Mouse (Mus musculus) midbrain, embryonic 15.5 days (tissue): ENCODE results near the gene Slc25a16. TPM values are rescaled to one million over a fixed set of nuclear protein-coding genes. Genes with fewer than 3 reads are reported as not detected.

Experiments
- ATAC-seq: fragments of 200-750 bp; cut with Nextera tagmentation; replicated peaks from 2 replicates; pipeline ENCODE4 v1.8.0; 2017; ENCODE audit warnings: moderate TSS enrichment
- H3K27ac ChIP-seq: fragments of 300-500 bp; sonication (generic); 2 replicates; pipeline ENCODE4 v1.5.1; 2015; ENCODE audit warnings: mild to moderate bottlenecking, inconsistent platforms
- H3K27me3 ChIP-seq: fragments of 300-500 bp; sonication (generic); replicated peaks from 2 replicates; pipeline ENCODE4 v1.6.1; 2015; ENCODE audit warnings: inconsistent platforms
- H3K36me3 ChIP-seq: fragments of 300-500 bp; sonication (generic); replicated peaks from 2 replicates; pipeline ENCODE4 v1.6.1; 2015; ENCODE audit warnings: inconsistent platforms
- H3K4me1 ChIP-seq: fragments of 300-500 bp; sonication (generic); 2 replicates; pipeline ENCODE4 v1.6.1; 2015; ENCODE audit warnings: inconsistent platforms
- H3K4me2 ChIP-seq: fragments of 300-500 bp; sonication (generic); 2 replicates; pipeline ENCODE4 v1.6.1; 2015; ENCODE audit warnings: inconsistent platforms, mild to moderate bottlenecking, moderate library complexity
- H3K4me3 ChIP-seq: fragments of 300-500 bp; sonication (generic); 2 replicates; pipeline ENCODE4 v1.5.1; 2015; ENCODE audit warnings: mild to moderate bottlenecking, inconsistent platforms
- H3K9ac ChIP-seq: fragments of 300-500 bp; sonication (generic); 2 replicates; pipeline ENCODE4 v1.6.1; 2015; ENCODE audit warnings: mild to moderate bottlenecking, inconsistent platforms
- H3K9me3 ChIP-seq: fragments of 300-500 bp; sonication (generic); 2 replicates; pipeline ENCODE4 v1.6.1; 2016; ENCODE audit warnings: inconsistent platforms
- WGBS: fragments of 180-500 bp; shearing (Covaris S2); methylation state at CpG from one replicate; pipeline ENCODE4 v1.1.7; 2015; ENCODE audit warnings: mixed read lengths; 5-methylcytosine and 5-hydroxymethylcytosine counted together
- polyA plus RNA-seq: library from polyadenylated mRNA; unstranded; fragments of >200 nt; fragmentation: Nextera tagmentation; extraction: Ambion mirVana; gene quantifications from 2 replicates; pipeline ENCODE4 v1.2.1, GENCODE M21; 2015

The Slc25a16 gene
- polyA plus RNA-seq, 1 experiment from 2014 or later = 13.9 TPM

GRCm38 (mm10) chr10:62979667-62980038, 59.2 kb downstream of the Slc25a16 start:
- peak overlapping the region; percentile 67 for H3K4me2 ChIP-seq
- WGBS = 7% methylated on average over 10 of the region's 10 CpGs
- H3K9ac ChIP-seq = peak overlapping the region; percentile 98
- H3K36me3 ChIP-seq = peaks cover 13% of the 10 kb centered on the region
- H3K27me3 ChIP-seq = no peaks in the 10 kb centered on the region
- H3K9me3 ChIP-seq = no peaks in the 10 kb centered on the region
- peak overlapping the region; percentile 96 for H3K4me3 ChIP-seq
- H3K27ac ChIP-seq = peak overlapping the region; percentile 92
- ATAC-seq = peak; percentile 46
- H3K4me1 ChIP-seq = peaks cover 11% of the 10 kb centered on the region

- H3K9ac ChIP-seq = peak within 1 kb of the TSS; percentile 98
- peak; percentile 94 for ATAC-seq
These were observed 59.9 kb downstream of the Slc25a16 start, which contains the start of gene Rufy2 for GRCm38 (mm10) chr10:62980039-62980954. Gene Rufy2, plus strand, starts transcription at chr10:62980223.

GRCm38 (mm10) chr10:62984072-62984471, 63.6 kb downstream of the Slc25a16 start:
- H3K27me3 ChIP-seq = no peaks in the 10 kb centered on the region
- WGBS = 97% methylated on average over 11 of the region's 11 CpGs
- no peak overlapping the region for H3K4me2 ChIP-seq
- H3K4me1 ChIP-seq = peaks cover 11% of the 10 kb centered on the region
- H3K36me3 ChIP-seq = peaks cover 14% of the 10 kb centered on the region
- H3K9ac ChIP-seq = no peak overlapping the region
- no peak overlapping the region for H3K4me3 ChIP-seq
- no peak overlapping the region for H3K27ac ChIP-seq
- ATAC-seq = no peak
- no peaks in the 10 kb centered on the region for H3K9me3 ChIP-seq

More at GRCm38 (mm10) chr10:62980039-62980954, 59.9 kb downstream of the Slc25a16 start, which contains the start of gene Rufy2:
- Histone ChIP-seq H3K9me3 (no peaks in the 10 kb centered on the region), H3K27me3 (no peaks in the 10 kb centered on the region), H3K4me3 (peak within 1 kb of the TSS; percentile 96), H3K4me2 (peak within 1 kb of the TSS; percentile 67), H3K4me1 (peaks cover 11% of the 10 kb centered on the region), H3K27ac (peak within 1 kb of the TSS; percentile 92), H3K36me3 (peaks cover 14% of the 10 kb centered on the region)
- WGBS = under 1% methylated on average over 72 of the region's 77 CpGs

- peaks cover 11% of the 10 kb centered on the region for H3K4me1 ChIP-seq
- 96% methylated on average over 6 of the region's 6 CpGs for WGBS
- H3K36me3 ChIP-seq = peaks cover 17% of the 10 kb centered on the region
- H3K27ac ChIP-seq = no peak overlapping the region
- no peak overlapping the region for H3K4me2 ChIP-seq
- H3K9me3 ChIP-seq = no peaks in the 10 kb centered on the region
- no peaks in the 10 kb centered on the region for H3K27me3 ChIP-seq
- no peak overlapping the region for H3K4me3 ChIP-seq
- ATAC-seq = no peak
- H3K9ac ChIP-seq = no peak overlapping the region
These were observed 64.1 kb downstream of the Slc25a16 start for GRCm38 (mm10) chr10:62984495-62984894.

GRCm38 (mm10) chr10:62987341-62987740, 66.9 kb downstream of the Slc25a16 start:
- no peak overlapping the region for H3K4me3 ChIP-seq
- H3K9me3 ChIP-seq = no peaks in the 10 kb centered on the region
- no peak for ATAC-seq
- no peak overlapping the region for H3K27ac ChIP-seq
- WGBS = 20% methylated on average over 3 of the region's 3 CpGs
- peaks cover 33% of the 10 kb centered on the region for H3K36me3 ChIP-seq
- H3K27me3 ChIP-seq = no peaks in the 10 kb centered on the region
- no peak overlapping the region for H3K9ac ChIP-seq
- no peak overlapping the region for H3K4me2 ChIP-seq
- H3K4me1 ChIP-seq = no peaks in the 10 kb centered on the region

GRCm38 (mm10) chr10:62990636-62991035, 70.2 kb downstream of the Slc25a16 start:
- WGBS = 95% methylated on average over 15 of the region's 15 CpGs

GRCm38 (mm10) chr10:62993991-62994390, 73.6 kb downstream of the Slc25a16 start:
- WGBS = 92% methylated on average over 4 of the region's 9 CpGs
- Histone ChIP-seq H3K27me3 (no peaks in the 10 kb centered on the region), H3K9me3 (no peaks in the 10 kb centered on the region), H3K4me2 (no peak overlapping the region), H3K4me3 (no peak overlapping the region), H3K9ac (no peak overlapping the region), H3K36me3 (peaks cover 67% of the 10 kb centered on the region), H3K27ac (no peak overlapping the region), H3K4me1 (no peaks in the 10 kb centered on the region)
- no peak for ATAC-seq

More at GRCm38 (mm10) chr10:62990636-62991035, 70.2 kb downstream of the Slc25a16 start:
- Histone ChIP-seq H3K9me3 (no peaks in the 10 kb centered on the region), H3K4me1 (no peaks in the 10 kb centered on the region), H3K27me3 (no peaks in the 10 kb centered on the region), H3K4me2 (no peak overlapping the region), H3K4me3 (no peak overlapping the region), H3K27ac (no peak overlapping the region), H3K36me3 (peaks cover 44% of the 10 kb centered on the region), H3K9ac (no peak overlapping the region)
- no peak for ATAC-seq

Other genes starting within 250 kb of the Slc25a16 start
- 3.3 and 4.2 TPM in 2 replicates for gene Stox1, start 194.5 kb upstream of the Slc25a16 start, polyA plus RNA-seq
- gene Ccar1, start 128.3 kb upstream of the Slc25a16 start, polyA plus RNA-seq = 103 and 113 TPM in 2 replicates
- gene Tet1, start 11.6 kb upstream of the Slc25a16 start, polyA plus RNA-seq = 41.8 and 43.0 TPM in 2 replicates
- gene Dna2, start 26.4 kb downstream of the Slc25a16 start, polyA plus RNA-seq = 4.4 and 4.8 TPM in 2 replicates
- 61.2 and 65.5 TPM in 2 replicates for gene Rufy2, start 59.6 kb downstream of the Slc25a16 start, polyA plus RNA-seq
- 167 and 175 TPM in 2 replicates for gene Hnrnph3, start 103.6 kb downstream of the Slc25a16 start, polyA plus RNA-seq
- 1.1 and 1.3 TPM in 2 replicates for gene Pbld2, start 103.7 kb downstream of the Slc25a16 start, polyA plus RNA-seq
- gene Pbld1, start 139.5 kb downstream of the Slc25a16 start, polyA plus RNA-seq = 0.98 and 1.3 TPM in 2 replicates
- gene Atoh7, start 179.0 kb downstream of the Slc25a16 start, polyA plus RNA-seq = 2.2 and 2.6 TPM in 2 replicates